Mouse (Mus musculus): ENCODE results near the gene Gja10. TPM values are rescaled to one million over a fixed set of nuclear protein-coding genes. Genes with fewer than 3 reads are reported as not detected.

The Gja10 gene
- not detected in 2 replicates for polyA plus RNA-seq (2015; fragmentation: Nextera tagmentation; extraction: Ambion mirVana)

GRCm38 (mm10) chr4:32602660-32603059 is at the start of gene Gja10:
Gja10 (minus strand) TSS chr4:32602760.
- Histone ChIP-seq H3K27me3 (replicated peaks; ENCODE audit: control insufficient read depth, insufficient read depth, low read length) (no peaks in the 10 kb centered on the region), H3K36me3 (ENCODE audit: control insufficient read depth, insufficient read depth) (no peaks in the 10 kb centered on the region), H3K4me2 (replicated peaks; ENCODE audit: low read depth) (no peak within 1 kb of the TSS), H3K4me3 (ENCODE audit: low read depth, low read length) (no peak within 1 kb of the TSS), H3K9me3 (ENCODE audit: control insufficient read depth) (no peaks in the 10 kb centered on the region), H3K9ac (ENCODE audit: low read depth, low read length) (no peak within 1 kb of the TSS), H3K27ac (ENCODE audit: low read depth, low read length) (no peak within 1 kb of the TSS), H3K4me1 (replicated peaks; ENCODE audit: control insufficient read depth, insufficient read depth, low read length) (no peaks in the 10 kb centered on the region)
- WGBS: 63% methylated on average over 3 of the region's 3 CpGs
- ATAC-seq: no peak
- TF ChIP-seq CTCF (IDR thresholded peaks at IDR 0.05; ENCODE audit: low read depth): no peak

DNA sequence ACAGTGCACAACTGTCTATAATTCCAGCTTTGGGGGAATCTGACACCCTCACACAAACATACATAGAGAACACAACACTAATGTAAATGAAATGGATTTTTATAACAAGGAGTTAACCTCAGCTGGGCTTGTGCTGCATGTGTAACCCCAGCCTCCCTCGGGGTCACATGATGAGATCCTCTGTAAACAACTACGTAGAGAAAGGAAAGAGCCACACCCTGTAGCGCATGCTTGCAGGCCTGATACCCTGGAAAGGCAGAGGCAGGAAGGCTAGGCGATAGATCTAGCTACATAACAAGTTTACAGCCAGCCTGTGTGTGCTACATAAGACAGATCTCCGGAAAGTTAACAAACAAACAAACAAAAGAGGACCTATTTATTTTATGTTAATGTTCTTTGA is 49.1 kb upstream of the Gja10 start:
- Histone ChIP-seq H3K4me2 (replicated peaks; ENCODE audit: low read depth) (no peak overlapping the region), H3K9me3 (ENCODE audit: control insufficient read depth) (no peaks in the 10 kb centered on the region), H3K4me3 (ENCODE audit: low read depth, low read length) (no peak overlapping the region), H3K4me1 (replicated peaks; ENCODE audit: control insufficient read depth, insufficient read depth, low read length) (no peaks in the 10 kb centered on the region), H3K27ac (ENCODE audit: low read depth, low read length) (no peak overlapping the region), H3K9ac (ENCODE audit: low read depth, low read length) (no peak overlapping the region), H3K36me3 (ENCODE audit: control insufficient read depth, insufficient read depth) (peaks cover 22% of the 10 kb centered on the region), H3K27me3 (replicated peaks; ENCODE audit: control insufficient read depth, insufficient read depth, low read length) (no peaks in the 10 kb centered on the region)
- no peak for ATAC-seq
- 54% methylated on average over 5 of the region's 5 CpGs for WGBS
- no peak for TF ChIP-seq CTCF (IDR thresholded peaks at IDR 0.05; ENCODE audit: low read depth)

- Histone ChIP-seq H3K4me3 (ENCODE audit: low read depth, low read length) (no peak overlapping the region), H3K27ac (ENCODE audit: low read depth, low read length) (no peak overlapping the region), H3K9ac (ENCODE audit: low read depth, low read length) (no peak overlapping the region), H3K36me3 (ENCODE audit: control insufficient read depth, insufficient read depth) (no peaks in the 10 kb centered on the region), H3K4me1 (replicated peaks; ENCODE audit: control insufficient read depth, insufficient read depth, low read length) (no peaks in the 10 kb centered on the region), H3K4me2 (replicated peaks; ENCODE audit: low read depth) (no peak overlapping the region), H3K27me3 (replicated peaks; ENCODE audit: control insufficient read depth, insufficient read depth, low read length) (no peaks in the 10 kb centered on the region), H3K9me3 (ENCODE audit: control insufficient read depth) (no peaks in the 10 kb centered on the region)
- TF ChIP-seq CTCF (IDR thresholded peaks at IDR 0.05; ENCODE audit: low read depth): no peak
- no peak for ATAC-seq
These were observed 19.1 kb upstream of the Gja10 start for GRCm38 (mm10) chr4:32621637-32622036.

GRCm38 (mm10) chr4:32615034-32615881 is 12.7 kb upstream of the Gja10 start, which contains the start of gene Casp8ap2:
Casp8ap2 (plus strand) TSS chr4:32615451.
- H3K9me3 ChIP-seq (ENCODE audit: control insufficient read depth): no peaks in the 10 kb centered on the region
- under 1% methylated on average over 65 of the region's 67 CpGs for WGBS
- no peak for TF ChIP-seq CTCF (IDR thresholded peaks at IDR 0.05; ENCODE audit: low read depth)
- ATAC-seq: peak; percentile 99
- H3K4me1 ChIP-seq (replicated peaks; ENCODE audit: control insufficient read depth, insufficient read depth, low read length): no peaks in the 10 kb centered on the region
- peak within 1 kb of the TSS; percentile 90 for H3K9ac ChIP-seq (ENCODE audit: low read depth, low read length)
- H3K4me3 ChIP-seq (ENCODE audit: low read depth, low read length): peak within 1 kb of the TSS; percentile 99
- peak within 1 kb of the TSS; percentile 54 for H3K27ac ChIP-seq (ENCODE audit: low read depth, low read length)
- no peaks in the 10 kb centered on the region for H3K27me3 ChIP-seq (replicated peaks; ENCODE audit: control insufficient read depth, insufficient read depth, low read length)
- no peaks in the 10 kb centered on the region for H3K36me3 ChIP-seq (ENCODE audit: control insufficient read depth, insufficient read depth)
- H3K4me2 ChIP-seq (replicated peaks; ENCODE audit: low read depth): peak within 1 kb of the TSS; percentile 78

GRCm38 (mm10) chr4:32601135-32601534 is 1.4 kb downstream of the Gja10 start:
- WGBS: 22% methylated on average over 12 of the region's 12 CpGs
- no peaks in the 10 kb centered on the region for H3K36me3 ChIP-seq (ENCODE audit: control insufficient read depth, insufficient read depth)

DNA sequence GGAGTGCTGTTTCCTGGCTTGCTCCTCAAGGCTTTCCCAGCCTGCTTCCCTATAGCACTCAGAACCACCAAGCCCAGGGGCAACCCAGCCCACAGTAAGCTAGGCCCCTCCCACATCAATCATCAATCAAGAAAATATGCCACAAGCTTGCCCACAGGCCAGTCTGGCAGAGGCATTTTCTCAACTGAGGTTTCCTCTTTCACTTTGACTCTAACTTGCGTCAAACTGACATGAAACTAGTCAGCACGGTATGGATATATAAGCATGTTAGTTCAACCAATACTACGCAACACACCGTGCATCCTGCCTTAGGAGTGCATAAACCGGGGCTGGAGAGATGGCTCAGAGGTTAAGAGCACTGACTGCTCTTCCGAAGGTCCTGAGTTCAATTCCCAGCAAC is 14.3 kb downstream of the Gja10 start:
- WGBS: 88% methylated on average over 6 of the region's 6 CpGs
- H3K4me2 ChIP-seq (replicated peaks; ENCODE audit: low read depth): no peak overlapping the region
- no peaks in the 10 kb centered on the region for H3K9me3 ChIP-seq (ENCODE audit: control insufficient read depth)
- no peak overlapping the region for H3K27ac ChIP-seq (ENCODE audit: low read depth, low read length)
- H3K4me3 ChIP-seq (ENCODE audit: low read depth, low read length): no peak overlapping the region
- no peaks in the 10 kb centered on the region for H3K36me3 ChIP-seq (ENCODE audit: control insufficient read depth, insufficient read depth)
- H3K27me3 ChIP-seq (replicated peaks; ENCODE audit: control insufficient read depth, insufficient read depth, low read length): no peaks in the 10 kb centered on the region
- H3K4me1 ChIP-seq (replicated peaks; ENCODE audit: control insufficient read depth, insufficient read depth, low read length): no peaks in the 10 kb centered on the region
- no peak overlapping the region for H3K9ac ChIP-seq (ENCODE audit: low read depth, low read length)
- no peak for TF ChIP-seq CTCF (IDR thresholded peaks at IDR 0.05; ENCODE audit: low read depth)
- ATAC-seq: no peak

More at GRCm38 (mm10) chr4:32601135-32601534, 1.4 kb downstream of the Gja10 start:
- Histone ChIP-seq H3K4me1 (replicated peaks; ENCODE audit: control insufficient read depth, insufficient read depth, low read length) (no peaks in the 10 kb centered on the region), H3K4me3 (ENCODE audit: low read depth, low read length) (no peak overlapping the region), H3K27me3 (replicated peaks; ENCODE audit: control insufficient read depth, insufficient read depth, low read length) (no peaks in the 10 kb centered on the region), H3K9me3 (ENCODE audit: control insufficient read depth) (no peaks in the 10 kb centered on the region), H3K9ac (ENCODE audit: low read depth, low read length) (no peak overlapping the region), H3K4me2 (replicated peaks; ENCODE audit: low read depth) (no peak overlapping the region), H3K27ac (ENCODE audit: low read depth, low read length) (no peak overlapping the region)
- no peak for TF ChIP-seq CTCF (IDR thresholded peaks at IDR 0.05; ENCODE audit: low read depth)
- no peak for ATAC-seq
